Mouse (Mus musculus): ENCODE measurements at regions not wholly inside any gene's neighbourhood (a gene's known extent, or its start where the extent isn't known, plus 50 kb on each side); places are given as distances from the start of the nearest gene placed in this dataset.

DNA sequence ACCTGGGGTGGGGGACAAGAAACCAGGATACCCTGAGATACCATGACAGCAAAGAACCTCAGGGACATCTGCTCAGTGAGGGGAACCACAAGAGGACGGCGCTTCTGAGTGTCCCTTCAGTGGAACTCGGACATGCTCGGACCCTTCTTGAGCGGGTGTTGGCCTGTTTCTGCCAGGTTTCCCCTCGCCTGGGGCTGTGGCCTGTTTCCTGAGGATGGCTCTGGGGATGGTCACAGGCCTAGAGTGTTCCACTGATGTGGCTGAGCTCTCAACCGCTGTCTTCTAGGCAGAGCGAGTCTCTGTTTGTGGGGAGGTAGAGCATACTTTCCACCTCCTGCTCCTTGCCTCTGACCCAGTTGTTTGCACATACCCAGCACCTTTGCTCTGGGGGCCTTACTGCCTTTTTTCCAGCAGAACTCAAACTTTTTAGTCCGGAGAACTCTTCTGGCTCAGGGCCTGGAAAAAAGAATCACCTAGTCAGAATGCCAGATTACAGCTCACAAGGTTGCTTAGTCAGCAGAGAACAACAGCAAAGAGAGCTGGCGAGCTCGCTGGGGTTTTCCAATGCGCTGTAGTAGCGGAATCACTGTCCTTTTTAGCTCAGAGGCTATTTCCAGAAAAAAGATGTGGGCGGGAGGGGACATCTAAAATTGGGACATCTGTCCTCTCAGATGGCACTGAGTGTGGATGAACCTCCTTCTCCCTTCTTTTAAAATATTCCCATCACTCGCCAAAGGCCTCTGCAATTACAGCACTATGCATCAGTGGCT, 65.3 kb downstream of the Med10 start:
- Histone ChIP-seq H3K36me3 (no peaks in the 10 kb centered on the region), H3K4me2 (replicated peaks) (no peak overlapping the region), H3K9me3 (no peaks in the 10 kb centered on the region), H3K4me3 (no peak overlapping the region), H3K27ac (no peak overlapping the region), H3K4me1 (no peaks in the 10 kb centered on the region), H3K9ac (no peak overlapping the region), H3K27me3 (no peaks in the 10 kb centered on the region)
- WGBS: 88% methylated on average over 15 of the region's 15 CpGs
- ATAC-seq (ENCODE audit: insufficient number of reproducible peaks, insufficient read depth, low FRiP score, low TSS enrichment): no peak

- Histone ChIP-seq H3K9ac (no peak overlapping the region), H3K36me3 (no peaks in the 10 kb centered on the region), H3K4me3 (no peak overlapping the region), H3K27me3 (no peaks in the 10 kb centered on the region), H3K27ac (no peak overlapping the region), H3K9me3 (no peaks in the 10 kb centered on the region), H3K4me1 (no peaks in the 10 kb centered on the region), H3K4me2 (replicated peaks) (no peak overlapping the region)
- whole genome bisulfite sequencing: 28% methylated on average over 5 of the region's 5 CpGs
- ATAC-seq (ENCODE audit: insufficient number of reproducible peaks, insufficient read depth, low FRiP score, low TSS enrichment): no peak
Observed at GRCm38 (mm10) chr13:69896536-69896935, 94.3 kb downstream of the Med10 start.

DNA sequence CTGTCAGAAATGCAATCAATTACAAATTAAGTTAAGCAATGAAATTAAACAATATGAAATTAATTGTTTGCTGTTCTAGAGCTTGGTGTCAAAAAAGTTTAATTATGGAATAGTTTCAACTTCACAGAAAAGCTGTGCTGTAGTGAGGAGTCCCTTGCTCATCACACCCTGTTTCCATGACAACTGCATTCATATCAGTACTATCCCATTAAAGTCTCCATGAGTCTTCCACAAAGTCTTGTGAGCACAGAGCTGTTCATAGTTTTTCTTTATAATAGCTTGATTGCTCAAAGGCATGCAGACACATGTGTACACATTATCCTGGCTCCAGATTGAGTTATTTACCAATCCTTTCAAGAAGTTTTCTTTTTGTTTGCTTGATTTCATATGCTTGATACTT, 98.9 kb downstream of the Med10 start:
- no peaks in the 10 kb centered on the region for H3K27me3 ChIP-seq
- H3K4me3 ChIP-seq: no peak overlapping the region
- H3K4me2 ChIP-seq (replicated peaks): no peak overlapping the region
- H3K4me1 ChIP-seq: no peaks in the 10 kb centered on the region
- H3K27ac ChIP-seq: no peak overlapping the region
- no peaks in the 10 kb centered on the region for H3K36me3 ChIP-seq
- no peak overlapping the region for H3K9ac ChIP-seq
- H3K9me3 ChIP-seq: no peaks in the 10 kb centered on the region
- ATAC-seq (ENCODE audit: insufficient number of reproducible peaks, insufficient read depth, low FRiP score, low TSS enrichment): no peak

DNA sequence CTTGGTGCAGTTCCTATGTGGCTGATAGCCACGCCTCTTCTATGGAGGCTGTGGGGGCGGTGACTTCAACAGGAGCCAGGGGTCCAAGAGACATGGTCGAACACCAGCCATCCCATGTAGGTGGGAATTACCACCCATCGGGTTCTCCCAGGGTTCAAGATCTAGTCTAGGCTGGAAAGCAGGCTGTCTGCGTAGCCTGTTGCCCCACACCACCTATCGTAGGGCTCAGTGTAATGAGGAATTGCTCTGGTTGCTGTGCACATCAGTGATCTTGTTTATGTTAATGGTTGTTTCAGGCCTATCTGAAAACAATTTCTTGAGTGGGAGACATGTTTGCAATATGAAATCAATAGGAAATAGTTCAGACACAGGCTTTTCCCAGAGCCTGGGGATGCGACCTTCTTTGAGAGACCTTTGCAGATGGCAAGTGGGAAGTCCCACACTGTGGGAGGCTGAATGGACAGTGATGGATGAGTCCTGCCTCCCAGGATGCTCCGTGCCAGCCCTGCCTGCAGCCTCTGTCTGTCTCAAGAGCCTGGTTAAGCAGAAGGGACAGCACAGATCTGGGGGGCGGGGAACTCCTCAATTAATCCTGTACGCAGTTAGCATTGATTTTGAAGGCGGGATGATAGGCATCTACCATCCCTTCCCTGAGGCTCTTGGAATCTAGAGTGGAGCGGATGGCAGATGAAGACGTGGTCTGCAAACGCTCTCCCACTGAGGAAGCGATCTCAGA, 104.8 kb downstream of the Med10 start:
- no peak overlapping the region for H3K9ac ChIP-seq
- H3K4me2 ChIP-seq (replicated peaks): no peak overlapping the region
- ATAC-seq (ENCODE audit: insufficient number of reproducible peaks, insufficient read depth, low FRiP score, low TSS enrichment): no peak
- no peaks in the 10 kb centered on the region for H3K27me3 ChIP-seq
- H3K9me3 ChIP-seq: no peaks in the 10 kb centered on the region
- no peaks in the 10 kb centered on the region for H3K4me1 ChIP-seq
- no peak overlapping the region for H3K27ac ChIP-seq
- 70% methylated on average over 15 of the region's 15 CpGs for WGBS
- H3K4me3 ChIP-seq: no peak overlapping the region
- H3K36me3 ChIP-seq: no peaks in the 10 kb centered on the region

GRCm38 (mm10) chr13:69915796-69916195, 113.6 kb downstream of the Med10 start:
- no peak overlapping the region for H3K4me3 ChIP-seq
- no peak overlapping the region for H3K9ac ChIP-seq
- 64% methylated on average over 3 of the region's 3 CpGs for WGBS
- H3K4me2 ChIP-seq (replicated peaks): no peak overlapping the region
- no peaks in the 10 kb centered on the region for H3K36me3 ChIP-seq
- H3K9me3 ChIP-seq: no peaks in the 10 kb centered on the region
- H3K27ac ChIP-seq: no peak overlapping the region
- ATAC-seq (ENCODE audit: insufficient number of reproducible peaks, insufficient read depth, low FRiP score, low TSS enrichment): no peak
- no peaks in the 10 kb centered on the region for H3K4me1 ChIP-seq
- no peaks in the 10 kb centered on the region for H3K27me3 ChIP-seq

GRCm38 (mm10) chr13:69932695-69933550, 130.7 kb downstream of the Med10 start:
- Histone ChIP-seq H3K4me3 (no peak overlapping the region), H3K27me3 (no peaks in the 10 kb centered on the region), H3K4me1 (no peaks in the 10 kb centered on the region), H3K9me3 (no peaks in the 10 kb centered on the region), H3K27ac (no peak overlapping the region), H3K9ac (no peak overlapping the region), H3K36me3 (no peaks in the 10 kb centered on the region), H3K4me2 (replicated peaks) (no peak overlapping the region)
- no peak for ATAC-seq (ENCODE audit: insufficient number of reproducible peaks, insufficient read depth, low FRiP score, low TSS enrichment)
- 75% methylated on average over 9 of the region's 9 CpGs for WGBS

- Histone ChIP-seq H3K36me3 (no peaks in the 10 kb centered on the region), H3K9me3 (no peaks in the 10 kb centered on the region), H3K27ac (no peak overlapping the region), H3K4me3 (no peak overlapping the region), H3K9ac (no peak overlapping the region), H3K4me2 (replicated peaks) (no peak overlapping the region), H3K27me3 (no peaks in the 10 kb centered on the region), H3K4me1 (no peaks in the 10 kb centered on the region)
- ATAC-seq (ENCODE audit: insufficient number of reproducible peaks, insufficient read depth, low FRiP score, low TSS enrichment): no peak
- WGBS: 57% methylated on average over 6 of the region's 6 CpGs
Observed at GRCm38 (mm10) chr13:69933551-69933845, 131.3 kb downstream of the Med10 start.

GRCm38 (mm10) chr13:69939791-69940190, 137.6 kb downstream of the Med10 start:
- Histone ChIP-seq H3K9me3 (no peaks in the 10 kb centered on the region), H3K4me3 (no peak overlapping the region), H3K27ac (no peak overlapping the region), H3K4me1 (no peaks in the 10 kb centered on the region), H3K9ac (no peak overlapping the region), H3K27me3 (no peaks in the 10 kb centered on the region), H3K4me2 (replicated peaks) (no peak overlapping the region), H3K36me3 (no peaks in the 10 kb centered on the region)
- no peak for ATAC-seq (ENCODE audit: insufficient number of reproducible peaks, insufficient read depth, low FRiP score, low TSS enrichment)
- 88% methylated on average over 4 of the region's 4 CpGs for WGBS

DNA sequence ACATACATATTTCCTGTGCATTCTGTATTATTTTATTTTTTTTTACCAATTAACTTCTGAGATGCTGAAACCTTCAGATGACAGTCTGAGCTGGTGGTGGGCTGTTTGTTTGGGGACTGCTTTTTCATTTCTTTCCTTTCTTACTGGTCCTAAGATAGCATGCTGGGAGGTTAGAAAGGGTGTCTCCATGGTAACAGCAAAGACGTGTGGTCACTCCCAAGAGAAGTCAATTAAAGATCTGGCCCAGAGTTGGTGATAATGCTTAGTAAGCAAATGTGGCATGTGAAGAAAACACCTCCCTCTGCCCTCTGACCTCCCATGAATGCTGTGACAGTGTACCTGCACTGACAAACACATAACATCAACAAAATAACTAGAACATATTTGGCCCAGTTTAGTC, 142.5 kb downstream of the Med10 start:
- ATAC-seq (ENCODE audit: insufficient number of reproducible peaks, insufficient read depth, low FRiP score, low TSS enrichment): no peak

DNA sequence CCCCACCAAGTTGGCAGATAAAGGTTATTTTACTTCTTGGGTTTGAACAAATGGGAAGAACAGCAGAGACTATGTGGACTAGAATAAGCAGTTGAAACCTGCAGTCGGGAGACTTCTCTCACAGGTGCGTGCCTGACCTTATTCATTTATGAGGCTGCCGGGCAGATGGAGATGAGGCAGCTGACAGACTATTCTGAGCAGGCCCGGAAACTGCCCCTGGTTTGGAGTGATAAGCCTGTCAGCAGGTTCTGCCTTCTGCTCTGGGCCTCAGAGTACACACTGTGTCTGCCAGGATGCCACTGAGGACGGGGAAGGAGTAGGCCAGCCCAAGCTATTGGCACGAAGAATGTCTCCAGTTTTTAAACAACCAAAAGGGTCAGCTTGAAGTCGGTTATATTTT, 144.4 kb downstream of the Med10 start:
- ATAC-seq (ENCODE audit: insufficient number of reproducible peaks, insufficient read depth, low FRiP score, low TSS enrichment): no peak
- Histone ChIP-seq H3K9ac (no peak overlapping the region), H3K4me1 (no peaks in the 10 kb centered on the region), H3K4me3 (no peak overlapping the region), H3K4me2 (replicated peaks) (no peak overlapping the region), H3K9me3 (no peaks in the 10 kb centered on the region), H3K36me3 (no peaks in the 10 kb centered on the region), H3K27me3 (no peaks in the 10 kb centered on the region), H3K27ac (no peak overlapping the region)
- WGBS: 79% methylated on average over 7 of the region's 7 CpGs

More for the DNA sequence above, 142.5 kb downstream of the Med10 start:
- H3K4me1 ChIP-seq: no peaks in the 10 kb centered on the region
- H3K27ac ChIP-seq: no peak overlapping the region
- no peaks in the 10 kb centered on the region for H3K27me3 ChIP-seq
- H3K36me3 ChIP-seq: no peaks in the 10 kb centered on the region
- WGBS: 9% methylated on average over 1 of the region's 1 CpGs
- H3K4me2 ChIP-seq (replicated peaks): no peak overlapping the region
- H3K9ac ChIP-seq: no peak overlapping the region
- no peaks in the 10 kb centered on the region for H3K9me3 ChIP-seq
- no peak overlapping the region for H3K4me3 ChIP-seq

- no peaks in the 10 kb centered on the region for H3K4me1 ChIP-seq
- no peaks in the 10 kb centered on the region for H3K9me3 ChIP-seq
- H3K9ac ChIP-seq: no peak overlapping the region
- ATAC-seq (ENCODE audit: insufficient number of reproducible peaks, insufficient read depth, low FRiP score, low TSS enrichment): no peak
- H3K36me3 ChIP-seq: no peaks in the 10 kb centered on the region
- H3K4me3 ChIP-seq: no peak overlapping the region
- H3K27me3 ChIP-seq: no peaks in the 10 kb centered on the region
- no peak overlapping the region for H3K27ac ChIP-seq
- H3K4me2 ChIP-seq (replicated peaks): no peak overlapping the region
- WGBS: 81% methylated on average over 4 of the region's 4 CpGs
Observed at GRCm38 (mm10) chr13:69952061-69952460, 149.9 kb downstream of the Med10 start.

DNA sequence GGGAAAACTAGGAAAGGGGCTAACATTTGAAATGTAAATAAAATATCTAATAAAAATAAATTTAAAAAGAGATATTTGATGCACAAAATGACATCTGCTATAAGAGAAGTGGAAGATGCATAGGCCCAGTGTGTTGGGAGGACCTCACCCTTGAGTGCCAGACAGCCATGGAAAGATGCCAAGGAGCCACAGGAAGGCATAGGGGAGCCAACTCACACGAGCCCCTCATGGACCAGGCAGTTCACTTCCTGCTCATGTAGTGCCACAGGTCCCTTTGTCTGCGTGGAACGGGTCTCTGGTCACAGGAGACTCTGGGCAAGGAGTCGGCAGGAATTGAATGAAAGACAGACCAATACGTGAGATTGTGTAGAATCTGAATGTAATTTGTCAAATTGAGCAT, 152.0 kb downstream of the Med10 start:
- no peaks in the 10 kb centered on the region for H3K36me3 ChIP-seq
- H3K4me2 ChIP-seq (replicated peaks): no peak overlapping the region
- ATAC-seq (ENCODE audit: insufficient number of reproducible peaks, insufficient read depth, low FRiP score, low TSS enrichment): no peak
- H3K9me3 ChIP-seq: no peaks in the 10 kb centered on the region
- no peak overlapping the region for H3K9ac ChIP-seq
- no peak overlapping the region for H3K27ac ChIP-seq
- no peak overlapping the region for H3K4me3 ChIP-seq
- WGBS: 76% methylated on average over 5 of the region's 5 CpGs
- H3K4me1 ChIP-seq: no peaks in the 10 kb centered on the region
- H3K27me3 ChIP-seq: no peaks in the 10 kb centered on the region

Data from embryonic facial prominence, embryonic 12.5 days (tissue).